Mouse (Mus musculus): Measurements from ENCODE around the gene Naa38.
"Not testable (repeated sequence)": the region's sequence is repeated elsewhere in the genome, so short reads cannot be mapped to it uniquely, and the experiment has no call there.

The Naa38 gene

GRCm38 (mm10) chr11:69373223-69373965 is 21.9 kb upstream of the Naa38 start:
- no peak for DNase-seq (ENCODE audit: low read depth, low spot score)

- no peak for DNase-seq (ENCODE audit: low read depth, low spot score)
Observed at GRCm38 (mm10) chr11:69375646-69376045, 19.6 kb upstream of the Naa38 start.

- DNase-seq (ENCODE audit: low read depth, low spot score) = no peak
Observed at GRCm38 (mm10) chr11:69377766-69378165, 17.5 kb upstream of the Naa38 start.

- no peak for DNase-seq (ENCODE audit: low read depth, low spot score)
Observed at GRCm38 (mm10) chr11:69379600-69379999, 15.7 kb upstream of the Naa38 start.

GRCm38 (mm10) chr11:69381356-69381755 is 13.9 kb upstream of the Naa38 start:
- no peak for DNase-seq (ENCODE audit: low read depth, low spot score)

GRCm38 (mm10) chr11:69382478-69383105 is 12.7 kb upstream of the Naa38 start:
- no peak for DNase-seq (ENCODE audit: low read depth, low spot score)

- DNase-seq (ENCODE audit: low read depth, low spot score) = no peak
Observed at GRCm38 (mm10) chr11:69384979-69385378, 10.3 kb upstream of the Naa38 start.

GRCm38 (mm10) chr11:69386758-69387157 is 8.5 kb upstream of the Naa38 start:
- no peak for DNase-seq (ENCODE audit: low read depth, low spot score)

- DNase-seq (ENCODE audit: low read depth, low spot score) = no peak
Observed at GRCm38 (mm10) chr11:69388680-69389079, 6.6 kb upstream of the Naa38 start.

- DNase-seq (ENCODE audit: low read depth, low spot score) = no peak
Observed at GRCm38 (mm10) chr11:69389531-69390399, 5.5 kb upstream of the Naa38 start.

- no peak for DNase-seq (ENCODE audit: low read depth, low spot score)
Observed at GRCm38 (mm10) chr11:69390400-69391034, 4.8 kb upstream of the Naa38 start.

GRCm38 (mm10) chr11:69394591-69395167 is 608 bp upstream of the Naa38 start:
- DNase-seq (ENCODE audit: low read depth, low spot score) = not testable (repeated sequence)

GRCm38 (mm10) chr11:69395634-69396373 is 517 bp downstream of the Naa38 start:
- peak; percentile 99 for DNase-seq (ENCODE audit: low read depth, low spot score)

GRCm38 (mm10) chr11:69396772-69397171 is 1.5 kb downstream of the Naa38 start:
- no peak for DNase-seq (ENCODE audit: low read depth, low spot score)

GRCm38 (mm10) chr11:69397581-69398057 is 2.3 kb downstream of the Naa38 start:
- DNase-seq (ENCODE audit: low read depth, low spot score) = no peak

- no peak for DNase-seq (ENCODE audit: low read depth, low spot score)
Observed at GRCm38 (mm10) chr11:69398059-69398458, 2.8 kb downstream of the Naa38 start, which contains the start of gene Tmem88. Tmem88 (minus strand) TSS chr11:69398234.

GRCm38 (mm10) chr11:69398486-69399200 is 3.4 kb downstream of the Naa38 start:
- DNase-seq (ENCODE audit: low read depth, low spot score) = no peak

GRCm38 (mm10) chr11:69399201-69400082 is 4.2 kb downstream of the Naa38 start:
- DNase-seq (ENCODE audit: low read depth, low spot score) = no peak

Measured in brain, embryonic 18.5 days (tissue).